Mouse (Mus musculus) stomach, embryonic 15.5 days (tissue): ENCODE measurements around the gene Afap1. TPM values are rescaled to one million over a fixed set of nuclear protein-coding genes. Genes with fewer than 3 reads are reported as not detected.

Experiments used
- ATAC-seq: fragments of 200-750 bp; cut with Nextera tagmentation; 2 replicates; pipeline ENCODE4 v1.8.0; 2017; ENCODE audit warnings: low read depth, moderate number of reproducible peaks, moderate TSS enrichment; ENCODE audit not compliant: insufficient read depth, low FRiP score
- H3K27ac ChIP-seq: fragments of 300-500 bp; sonication (generic); 2 replicates; pipeline ENCODE4 v1.5.1; 2015; ENCODE audit warnings: mild to moderate bottlenecking, inconsistent platforms
- H3K27me3 ChIP-seq: fragments of 300-500 bp; sonication (generic); replicated peaks from 2 replicates; pipeline ENCODE4 v1.6.1; 2015; ENCODE audit warnings: inconsistent platforms
- H3K36me3 ChIP-seq: fragments of 300-500 bp; sonication (generic); 2 replicates; pipeline ENCODE4 v1.6.1; 2015; ENCODE audit warnings: inconsistent platforms
- H3K4me1 ChIP-seq: fragments of 300-500 bp; sonication (generic); 2 replicates; pipeline ENCODE4 v1.6.1; 2015; ENCODE audit warnings: inconsistent platforms
- H3K4me2 ChIP-seq: fragments of 300-500 bp; sonication (generic); 2 replicates; pipeline ENCODE4 v1.6.1; 2015; ENCODE audit warnings: mild to moderate bottlenecking, inconsistent platforms
- H3K4me3 ChIP-seq: fragments of 300-500 bp; sonication (generic); replicated peaks from 2 replicates; pipeline ENCODE4 v1.5.1; 2015; ENCODE audit warnings: inconsistent platforms
- H3K9ac ChIP-seq: fragments of 300-500 bp; sonication (generic); 2 replicates; pipeline ENCODE4 v1.6.1; 2015; ENCODE audit warnings: inconsistent platforms
- H3K9me3 ChIP-seq: fragments of 300-500 bp; sonication (generic); 2 replicates; pipeline ENCODE4 v1.6.1; 2016; ENCODE audit warnings: inconsistent platforms
- WGBS: fragments of 180-500 bp; shearing (Covaris S2); methylation state at CpG from one replicate; pipeline ENCODE4 v1.1.7; 2015; 5-methylcytosine and 5-hydroxymethylcytosine counted together
- polyA plus RNA-seq: library from polyadenylated mRNA; unstranded; fragments of >200 nt; fragmentation: Nextera tagmentation; extraction: Ambion mirVana; gene quantifications from 2 replicates; pipeline ENCODE4 v1.2.1, GENCODE M21; 2015

Afap1 gene
- polyA plus RNA-seq, 1 experiment from 2014 or later, result 18.2 TPM

GRCm38 (mm10) chr5:35898994-35899393 is 5.9 kb downstream of the Afap1 start:
- no peaks in the 10 kb centered on the region for H3K27me3 ChIP-seq
- H3K36me3 ChIP-seq, result no peaks in the 10 kb centered on the region
- ATAC-seq, result no peak
- H3K27ac ChIP-seq, result no peak overlapping the region
- peaks cover 30% of the 10 kb centered on the region for H3K4me1 ChIP-seq
- 70% methylated on average over 3 of the region's 3 CpGs for WGBS
- no peak overlapping the region for H3K4me3 ChIP-seq
- H3K9me3 ChIP-seq, result no peaks in the 10 kb centered on the region
- H3K4me2 ChIP-seq, result no peak overlapping the region
- H3K9ac ChIP-seq, result no peak overlapping the region

GRCm38 (mm10) chr5:35900401-35901225 is 7.5 kb downstream of the Afap1 start:
- peaks cover 24% of the 10 kb centered on the region for H3K4me1 ChIP-seq
- no peak overlapping the region for H3K9ac ChIP-seq
- no peaks in the 10 kb centered on the region for H3K9me3 ChIP-seq
- H3K27ac ChIP-seq, result peak overlapping the region; percentile 46; the same call in 1 of the 2 replicates
- no peaks in the 10 kb centered on the region for H3K27me3 ChIP-seq
- H3K4me2 ChIP-seq, result peak overlapping the region; percentile 21
- no peaks in the 10 kb centered on the region for H3K36me3 ChIP-seq
- ATAC-seq, result no peak
- H3K4me3 ChIP-seq, result no peak overlapping the region
- 10% methylated on average over 10 of the region's 10 CpGs for WGBS

- 42% methylated on average over 12 of the region's 12 CpGs for WGBS
- 0 out of 2 replicates have a peak overlapping the region, but pooled peaks have one; percentile 37 for H3K27ac ChIP-seq
- peak overlapping the region; percentile 21 for H3K4me2 ChIP-seq
- H3K27me3 ChIP-seq, result no peaks in the 10 kb centered on the region
- no peak overlapping the region for H3K9ac ChIP-seq
- H3K4me3 ChIP-seq, result no peak overlapping the region
- peaks cover 24% of the 10 kb centered on the region for H3K4me1 ChIP-seq
- H3K9me3 ChIP-seq, result no peaks in the 10 kb centered on the region
- ATAC-seq, result no peak
- H3K36me3 ChIP-seq, result no peaks in the 10 kb centered on the region
Measured at GRCm38 (mm10) chr5:35901226-35901809, 8.2 kb downstream of the Afap1 start.

GRCm38 (mm10) chr5:35903456-35903855 is 10.3 kb downstream of the Afap1 start:
- Histone ChIP-seq H3K27ac (no peak overlapping the region), H3K4me2 (no peak overlapping the region), H3K9ac (no peak overlapping the region), H3K36me3 (no peaks in the 10 kb centered on the region), H3K4me3 (no peak overlapping the region), H3K4me1 (peaks cover 42% of the 10 kb centered on the region), H3K9me3 (no peaks in the 10 kb centered on the region), H3K27me3 (no peaks in the 10 kb centered on the region)
- 69% methylated on average over 8 of the region's 8 CpGs for WGBS
- no peak for ATAC-seq

- ATAC-seq, result no peak
- H3K4me2 ChIP-seq, result no peak overlapping the region
- H3K9ac ChIP-seq, result no peak overlapping the region
- no peak overlapping the region for H3K27ac ChIP-seq
- no peaks in the 10 kb centered on the region for H3K27me3 ChIP-seq
- H3K4me1 ChIP-seq, result peaks cover 43% of the 10 kb centered on the region
- no peaks in the 10 kb centered on the region for H3K9me3 ChIP-seq
- H3K4me3 ChIP-seq, result no peak overlapping the region
- 52% methylated on average over 8 of the region's 8 CpGs for WGBS
- H3K36me3 ChIP-seq, result no peaks in the 10 kb centered on the region
Measured at GRCm38 (mm10) chr5:35905283-35905682, 12.2 kb downstream of the Afap1 start.

- ATAC-seq, result no peak
- no peak overlapping the region for H3K4me3 ChIP-seq
- H3K9me3 ChIP-seq, result no peaks in the 10 kb centered on the region
- peaks cover 31% of the 10 kb centered on the region for H3K4me1 ChIP-seq
- no peak overlapping the region for H3K4me2 ChIP-seq
- H3K36me3 ChIP-seq, result no peaks in the 10 kb centered on the region
- no peaks in the 10 kb centered on the region for H3K27me3 ChIP-seq
- 0 out of 2 replicates have a peak overlapping the region, but pooled peaks have one; percentile 17 for H3K27ac ChIP-seq
- H3K9ac ChIP-seq, result no peak overlapping the region
- 67% methylated on average over 4 of the region's 4 CpGs for WGBS
Measured at GRCm38 (mm10) chr5:35907090-35907489, 14.0 kb downstream of the Afap1 start.

GRCm38 (mm10) chr5:35907633-35908426 is 14.7 kb downstream of the Afap1 start:
- Histone ChIP-seq H3K4me3 (no peak overlapping the region), H3K27ac (peak overlapping the region; percentile 72), H3K36me3 (no peaks in the 10 kb centered on the region), H3K27me3 (no peaks in the 10 kb centered on the region), H3K4me1 (peaks cover 31% of the 10 kb centered on the region), H3K9me3 (no peaks in the 10 kb centered on the region), H3K9ac (no peak overlapping the region), H3K4me2 (no peak overlapping the region)
- WGBS, result 23% methylated on average over 15 of the region's 15 CpGs
- peak; percentile 56 for ATAC-seq

- no peak for ATAC-seq
- 45% methylated on average over 13 of the region's 13 CpGs for WGBS
- Histone ChIP-seq H3K27ac (peak overlapping the region; percentile 72), H3K9me3 (no peaks in the 10 kb centered on the region), H3K9ac (no peak overlapping the region), H3K4me2 (no peak overlapping the region), H3K36me3 (no peaks in the 10 kb centered on the region), H3K27me3 (no peaks in the 10 kb centered on the region), H3K4me1 (peaks cover 31% of the 10 kb centered on the region), H3K4me3 (no peak overlapping the region)
Measured at GRCm38 (mm10) chr5:35908626-35909443, 15.7 kb downstream of the Afap1 start.

- Histone ChIP-seq H3K9me3 (no peaks in the 10 kb centered on the region), H3K4me1 (peaks cover 22% of the 10 kb centered on the region), H3K4me2 (no peak overlapping the region), H3K27ac (no peak overlapping the region), H3K27me3 (no peaks in the 10 kb centered on the region), H3K9ac (no peak overlapping the region), H3K36me3 (no peaks in the 10 kb centered on the region), H3K4me3 (no peak overlapping the region)
- ATAC-seq, result no peak
- WGBS, result 82% methylated on average over 12 of the region's 12 CpGs
Measured at GRCm38 (mm10) chr5:35915629-35916300, 22.6 kb downstream of the Afap1 start.

GRCm38 (mm10) chr5:35916666-35917065 is 23.5 kb downstream of the Afap1 start:
- Histone ChIP-seq H3K4me1 (peaks cover 31% of the 10 kb centered on the region), H3K36me3 (no peaks in the 10 kb centered on the region), H3K9me3 (no peaks in the 10 kb centered on the region), H3K4me3 (no peak overlapping the region), H3K27me3 (no peaks in the 10 kb centered on the region), H3K27ac (no peak overlapping the region), H3K9ac (no peak overlapping the region), H3K4me2 (no peak overlapping the region)
- WGBS, result 71% methylated on average over 5 of the region's 5 CpGs
- ATAC-seq, result no peak

GRCm38 (mm10) chr5:35918387-35918786 is 25.3 kb downstream of the Afap1 start:
- Histone ChIP-seq H3K4me1 (peaks cover 47% of the 10 kb centered on the region), H3K9ac (no peak overlapping the region), H3K4me3 (no peak overlapping the region), H3K4me2 (0 out of 2 replicates have a peak overlapping the region, but pooled peaks have one; percentile 9), H3K27ac (peak overlapping the region; percentile 69), H3K27me3 (no peaks in the 10 kb centered on the region), H3K36me3 (no peaks in the 10 kb centered on the region), H3K9me3 (no peaks in the 10 kb centered on the region)
- WGBS, result 28% methylated on average over 8 of the region's 8 CpGs
- no peak for ATAC-seq
